Mouse (Mus musculus) c-Kit-positive CD71-negative TER-119-negative erythroid progenitor cells, embryonic 14.5 days (primary cell): Measurements from ENCODE around the gene Ispd.
"Not testable (repeated sequence)": the region's sequence is repeated elsewhere in the genome, so short reads cannot be mapped to it uniquely, and the experiment has no call there.

ENCODE experiments used
- DNase-seq: peaks from one replicate; pipeline ENCODE4 v3.0.0-alpha.2; 2013; ENCODE audit warnings: low read depth

Gene Ispd

GRCm38 (mm10) chr12:36381441-36382340 lies at the start of gene Ispd, which contains the start of gene D630036H23Rik:
Gene Ispd (plus strand): TSS chr12:36381450.
Gene D630036H23Rik (minus strand): TSS chr12:36382181.
- DNase-seq, result peak; percentile 41

GRCm38 (mm10) chr12:36332676-36333075 lies 48.6 kb upstream of the Ispd start:
- DNase-seq, result no peak

- no peak for DNase-seq
Observed at GRCm38 (mm10) chr12:36333837-36334281, 47.4 kb upstream of the Ispd start.

GRCm38 (mm10) chr12:36344131-36344530 lies 37.1 kb upstream of the Ispd start:
- DNase-seq, result no peak

- DNase-seq, result no peak
Observed at GRCm38 (mm10) chr12:36360064-36360463, 21.2 kb upstream of the Ispd start.

GRCm38 (mm10) chr12:36360693-36361092 lies 20.6 kb upstream of the Ispd start:
- DNase-seq, result no peak

GRCm38 (mm10) chr12:36364013-36364412 lies 17.2 kb upstream of the Ispd start:
- DNase-seq, result no peak

- no peak for DNase-seq
Observed at GRCm38 (mm10) chr12:36373237-36373998, 7.8 kb upstream of the Ispd start.

- not testable (repeated sequence) for DNase-seq
Observed at GRCm38 (mm10) chr12:36376391-36376790, 4.9 kb upstream of the Ispd start.

- DNase-seq, result no peak
Observed at GRCm38 (mm10) chr12:36380254-36380653, 996 bp upstream of the Ispd start.

GRCm38 (mm10) chr12:36380806-36381205 lies 444 bp upstream of the Ispd start:
- no peak for DNase-seq

- DNase-seq, result no peak
Observed at GRCm38 (mm10) chr12:36385386-36385785, 4.1 kb downstream of the Ispd start.

GRCm38 (mm10) chr12:36386991-36387390 lies 5.7 kb downstream of the Ispd start:
- DNase-seq, result no peak

- no peak for DNase-seq
Observed at GRCm38 (mm10) chr12:36395115-36395514, 13.9 kb downstream of the Ispd start.

- DNase-seq, result no peak
Observed at GRCm38 (mm10) chr12:36423677-36424076, 42.4 kb downstream of the Ispd start.

GRCm38 (mm10) chr12:36425258-36425657 lies 44.0 kb downstream of the Ispd start:
- no peak for DNase-seq

- no peak for DNase-seq
Observed at GRCm38 (mm10) chr12:36426163-36427045, 45.2 kb downstream of the Ispd start.

GRCm38 (mm10) chr12:36436956-36437355 lies 55.7 kb downstream of the Ispd start:
- no peak for DNase-seq

GRCm38 (mm10) chr12:36439396-36439795 lies 58.1 kb downstream of the Ispd start:
- DNase-seq, result no peak

- DNase-seq, result no peak
Observed at GRCm38 (mm10) chr12:36456002-36456401, 74.8 kb downstream of the Ispd start.

GRCm38 (mm10) chr12:36457726-36458125 lies 76.5 kb downstream of the Ispd start:
- no peak for DNase-seq
